Mouse (Mus musculus): Measurements from ENCODE around the gene Tacc2.
"Not testable (repeated sequence)": the region's sequence is repeated elsewhere in the genome, so short reads cannot be mapped to it uniquely, and the experiment has no call there.

The Tacc2 gene

GRCm38 (mm10) chr7:130570472-130570871, 6.8 kb upstream of the Tacc2 start:
- DNase-seq (ENCODE audit: low read depth in 1 of 2, low spot score in 2 of 2) = no peak

GRCm38 (mm10) chr7:130572821-130573220, 4.4 kb upstream of the Tacc2 start, which contains the start of gene Nsmce4a:
TSS of gene Nsmce4a (minus strand) at chr7:130573118.
- DNase-seq (ENCODE audit: low read depth in 1 of 2, low spot score in 2 of 2) = no peak

GRCm38 (mm10) chr7:130573746-130574145, 3.5 kb upstream of the Tacc2 start:
- DNase-seq (ENCODE audit: low read depth in 1 of 2, low spot score in 2 of 2) = no peak

GRCm38 (mm10) chr7:130574211-130574991, 2.8 kb upstream of the Tacc2 start:
- no peak for DNase-seq (ENCODE audit: low read depth in 1 of 2, low spot score in 2 of 2)

- DNase-seq (ENCODE audit: low read depth in 1 of 2, low spot score in 2 of 2) = no peak
Observed at GRCm38 (mm10) chr7:130576981-130577380, 257 bp upstream of the Tacc2 start.

- DNase-seq (ENCODE audit: low read depth in 1 of 2, low spot score in 2 of 2) = no peak
Observed at GRCm38 (mm10) chr7:130578066-130578465, 828 bp downstream of the Tacc2 start.

- no peak for DNase-seq (ENCODE audit: low read depth in 1 of 2, low spot score in 2 of 2)
Observed at GRCm38 (mm10) chr7:130578607-130579006, 1.4 kb downstream of the Tacc2 start.

- DNase-seq (ENCODE audit: low read depth in 1 of 2, low spot score in 2 of 2) = no peak
Observed at GRCm38 (mm10) chr7:130586521-130587072, 9.4 kb downstream of the Tacc2 start.

- no peak for DNase-seq (ENCODE audit: low read depth in 1 of 2, low spot score in 2 of 2)
Observed at GRCm38 (mm10) chr7:130590081-130590828, 13.0 kb downstream of the Tacc2 start.

GRCm38 (mm10) chr7:130590845-130591437, 13.7 kb downstream of the Tacc2 start:
- DNase-seq (ENCODE audit: low read depth in 1 of 2, low spot score in 2 of 2) = no peak

- not testable (repeated sequence) for DNase-seq (ENCODE audit: low read depth in 1 of 2, low spot score in 2 of 2)
Observed at GRCm38 (mm10) chr7:130592975-130593374, 15.7 kb downstream of the Tacc2 start.

GRCm38 (mm10) chr7:130593375-130594239, 16.4 kb downstream of the Tacc2 start:
- DNase-seq (ENCODE audit: low read depth in 1 of 2, low spot score in 2 of 2) = not testable (repeated sequence)

- not testable (repeated sequence) for DNase-seq (ENCODE audit: low read depth in 1 of 2, low spot score in 2 of 2)
Observed at GRCm38 (mm10) chr7:130596079-130596855, 19.0 kb downstream of the Tacc2 start.

GRCm38 (mm10) chr7:130597546-130597945, 20.3 kb downstream of the Tacc2 start:
- no peak for DNase-seq (ENCODE audit: low read depth in 1 of 2, low spot score in 2 of 2)

GRCm38 (mm10) chr7:130600074-130600473, 22.8 kb downstream of the Tacc2 start:
- no peak for DNase-seq (ENCODE audit: low read depth in 1 of 2, low spot score in 2 of 2)

GRCm38 (mm10) chr7:130600546-130600945, 23.3 kb downstream of the Tacc2 start:
- no peak for DNase-seq (ENCODE audit: low read depth in 1 of 2, low spot score in 2 of 2)

- DNase-seq (ENCODE audit: low read depth in 1 of 2, low spot score in 2 of 2) = no peak
Observed at GRCm38 (mm10) chr7:130602804-130603203, 25.6 kb downstream of the Tacc2 start.

GRCm38 (mm10) chr7:130603556-130603955, 26.3 kb downstream of the Tacc2 start:
- DNase-seq (ENCODE audit: low read depth in 1 of 2, low spot score in 2 of 2) = no peak

GRCm38 (mm10) chr7:130604390-130604789, 27.2 kb downstream of the Tacc2 start:
- DNase-seq (ENCODE audit: low read depth in 1 of 2, low spot score in 2 of 2) = no peak

GRCm38 (mm10) chr7:130605111-130605510, 27.9 kb downstream of the Tacc2 start:
- no peak for DNase-seq (ENCODE audit: low read depth in 1 of 2, low spot score in 2 of 2)

All from monocyte, adult 2 months (primary cell).